Mouse (Mus musculus): ENCODE results near the gene Twist2. TPM values are rescaled to one million over a fixed set of nuclear protein-coding genes. Genes with fewer than 3 reads are reported as not detected.
A peak's percentile ranks its signal among the peaks of the same experiment; 100 is the strongest.

The Twist2 gene
- polyA plus RNA-seq, 1 experiment from 2014 or later: 59.4 TPM

GRCm38 (mm10) chr1:91762528-91763091 lies 38.7 kb upstream of the Twist2 start:
- Histone ChIP-seq H3K4me2 (ENCODE audit: low read depth, low read length) (no peak overlapping the region), H3K4me3 (ENCODE audit: low read depth, low read length) (no peak overlapping the region), H3K9me3 (replicated peaks; ENCODE audit: control insufficient read depth, low read length) (no peaks in the 10 kb centered on the region), H3K27ac (replicated peaks; ENCODE audit: low read depth, low read length) (no peak overlapping the region), H3K9ac (replicated peaks; ENCODE audit: low read length) (no peak overlapping the region), H3K36me3 (replicated peaks; ENCODE audit: control insufficient read depth, insufficient read depth, low read depth, low read length) (no peaks in the 10 kb centered on the region), H3K27me3 (ENCODE audit: control insufficient read depth, insufficient read depth, low read length) (no peaks in the 10 kb centered on the region), H3K4me1 (ENCODE audit: control insufficient read depth, insufficient read depth, low read length) (peaks cover 4% of the 10 kb centered on the region; the same call in 1 of the 2 replicates)
- DNase-seq (ENCODE audit: low spot score) (no peak), ATAC-seq (replicated peaks; ENCODE audit: insufficient number of reproducible peaks, low FRiP score, low TSS enrichment, low read depth) (no peak)
- 67% methylated on average over 12 of the region's 12 CpGs for WGBS

- no peak overlapping the region for H3K4me3 ChIP-seq (ENCODE audit: low read depth, low read length)
- H3K27me3 ChIP-seq (ENCODE audit: control insufficient read depth, insufficient read depth, low read length): no peaks in the 10 kb centered on the region
- no peak for ATAC-seq (replicated peaks; ENCODE audit: insufficient number of reproducible peaks, low FRiP score, low TSS enrichment, low read depth)
- H3K4me1 ChIP-seq (ENCODE audit: control insufficient read depth, insufficient read depth, low read length): no peaks in the 10 kb centered on the region
- H3K36me3 ChIP-seq (replicated peaks; ENCODE audit: control insufficient read depth, insufficient read depth, low read depth, low read length): no peaks in the 10 kb centered on the region
- H3K4me2 ChIP-seq (ENCODE audit: low read depth, low read length): 0 out of 2 replicates have a peak overlapping the region, but pooled peaks have one; percentile 0
- H3K9ac ChIP-seq (replicated peaks; ENCODE audit: low read length): no peak overlapping the region
- no peak overlapping the region for H3K27ac ChIP-seq (replicated peaks; ENCODE audit: low read depth, low read length)
- no peaks in the 10 kb centered on the region for H3K9me3 ChIP-seq (replicated peaks; ENCODE audit: control insufficient read depth, low read length)
- WGBS: 15% methylated on average over 12 of the region's 12 CpGs
- peak; percentile 62 for DNase-seq (ENCODE audit: low spot score)
Measured at GRCm38 (mm10) chr1:91770221-91770624, 31.0 kb upstream of the Twist2 start.

- H3K4me2 ChIP-seq (ENCODE audit: low read depth, low read length): 0 out of 2 replicates have a peak overlapping the region, but pooled peaks have one; percentile 0
- DNase-seq (ENCODE audit: low spot score) (peak; percentile 26), ATAC-seq (replicated peaks; ENCODE audit: insufficient number of reproducible peaks, low FRiP score, low TSS enrichment, low read depth) (no peak)
- H3K9me3 ChIP-seq (replicated peaks; ENCODE audit: control insufficient read depth, low read length): no peaks in the 10 kb centered on the region
- H3K9ac ChIP-seq (replicated peaks; ENCODE audit: low read length): no peak overlapping the region
- H3K4me1 ChIP-seq (ENCODE audit: control insufficient read depth, insufficient read depth, low read length): no peaks in the 10 kb centered on the region
- 10% methylated on average over 10 of the region's 10 CpGs for WGBS
- no peak overlapping the region for H3K4me3 ChIP-seq (ENCODE audit: low read depth, low read length)
- no peaks in the 10 kb centered on the region for H3K27me3 ChIP-seq (ENCODE audit: control insufficient read depth, insufficient read depth, low read length)
- no peaks in the 10 kb centered on the region for H3K36me3 ChIP-seq (replicated peaks; ENCODE audit: control insufficient read depth, insufficient read depth, low read depth, low read length)
- no peak overlapping the region for H3K27ac ChIP-seq (replicated peaks; ENCODE audit: low read depth, low read length)
Measured at GRCm38 (mm10) chr1:91770676-91771075, 30.6 kb upstream of the Twist2 start.

GRCm38 (mm10) chr1:91776928-91777327 lies 24.3 kb upstream of the Twist2 start:
- Histone ChIP-seq H3K4me2 (ENCODE audit: low read depth, low read length) (no peak overlapping the region), H3K9ac (replicated peaks; ENCODE audit: low read length) (no peak overlapping the region), H3K9me3 (replicated peaks; ENCODE audit: control insufficient read depth, low read length) (no peaks in the 10 kb centered on the region), H3K4me3 (ENCODE audit: low read depth, low read length) (no peak overlapping the region), H3K4me1 (ENCODE audit: control insufficient read depth, insufficient read depth, low read length) (no peaks in the 10 kb centered on the region), H3K27ac (replicated peaks; ENCODE audit: low read depth, low read length) (no peak overlapping the region), H3K27me3 (ENCODE audit: control insufficient read depth, insufficient read depth, low read length) (no peaks in the 10 kb centered on the region), H3K36me3 (replicated peaks; ENCODE audit: control insufficient read depth, insufficient read depth, low read depth, low read length) (no peaks in the 10 kb centered on the region)
- 79% methylated on average over 5 of the region's 5 CpGs for WGBS
- ATAC-seq (replicated peaks; ENCODE audit: insufficient number of reproducible peaks, low FRiP score, low TSS enrichment, low read depth) (no peak), DNase-seq (ENCODE audit: low spot score) (no peak)

GRCm38 (mm10) chr1:91779819-91780218 lies 21.4 kb upstream of the Twist2 start:
- Histone ChIP-seq H3K36me3 (replicated peaks; ENCODE audit: control insufficient read depth, insufficient read depth, low read depth, low read length) (no peaks in the 10 kb centered on the region), H3K27ac (replicated peaks; ENCODE audit: low read depth, low read length) (no peak overlapping the region), H3K4me1 (ENCODE audit: control insufficient read depth, insufficient read depth, low read length) (no peaks in the 10 kb centered on the region), H3K9ac (replicated peaks; ENCODE audit: low read length) (no peak overlapping the region), H3K4me3 (ENCODE audit: low read depth, low read length) (no peak overlapping the region), H3K9me3 (replicated peaks; ENCODE audit: control insufficient read depth, low read length) (no peaks in the 10 kb centered on the region), H3K27me3 (ENCODE audit: control insufficient read depth, insufficient read depth, low read length) (no peaks in the 10 kb centered on the region), H3K4me2 (ENCODE audit: low read depth, low read length) (no peak overlapping the region)
- no peak for DNase-seq (ENCODE audit: low spot score)
- WGBS: 86% methylated on average over 4 of the region's 4 CpGs
- ATAC-seq (replicated peaks; ENCODE audit: insufficient number of reproducible peaks, low FRiP score, low TSS enrichment, low read depth): no peak

GRCm38 (mm10) chr1:91781182-91781581 lies 20.1 kb upstream of the Twist2 start:
- ATAC-seq (replicated peaks; ENCODE audit: insufficient number of reproducible peaks, low FRiP score, low TSS enrichment, low read depth): no peak
- no peak overlapping the region for H3K4me2 ChIP-seq (ENCODE audit: low read depth, low read length)
- DNase-seq (ENCODE audit: low spot score): no peak
- no peaks in the 10 kb centered on the region for H3K36me3 ChIP-seq (replicated peaks; ENCODE audit: control insufficient read depth, insufficient read depth, low read depth, low read length)
- no peaks in the 10 kb centered on the region for H3K9me3 ChIP-seq (replicated peaks; ENCODE audit: control insufficient read depth, low read length)
- no peak overlapping the region for H3K4me3 ChIP-seq (ENCODE audit: low read depth, low read length)
- no peak overlapping the region for H3K9ac ChIP-seq (replicated peaks; ENCODE audit: low read length)
- WGBS: 76% methylated on average over 7 of the region's 7 CpGs
- no peak overlapping the region for H3K27ac ChIP-seq (replicated peaks; ENCODE audit: low read depth, low read length)
- no peaks in the 10 kb centered on the region for H3K27me3 ChIP-seq (ENCODE audit: control insufficient read depth, insufficient read depth, low read length)
- H3K4me1 ChIP-seq (ENCODE audit: control insufficient read depth, insufficient read depth, low read length): no peaks in the 10 kb centered on the region

- WGBS: 79% methylated on average over 3 of the region's 3 CpGs
Measured at GRCm38 (mm10) chr1:91784162-91784561, 17.1 kb upstream of the Twist2 start.

GRCm38 (mm10) chr1:91799323-91799722 lies 1.9 kb upstream of the Twist2 start:
- Histone ChIP-seq H3K9me3 (replicated peaks; ENCODE audit: control insufficient read depth, low read length) (no peaks in the 10 kb centered on the region), H3K9ac (replicated peaks; ENCODE audit: low read length) (no peak overlapping the region), H3K27ac (replicated peaks; ENCODE audit: low read depth, low read length) (no peak overlapping the region), H3K4me3 (ENCODE audit: low read depth, low read length) (no peak overlapping the region; the same call in 1 of the 2 replicates), H3K36me3 (replicated peaks; ENCODE audit: control insufficient read depth, insufficient read depth, low read depth, low read length) (no peaks in the 10 kb centered on the region), H3K4me2 (ENCODE audit: low read depth, low read length) (peak overlapping the region; percentile 93; the same call in 1 of the 2 replicates), H3K4me1 (ENCODE audit: control insufficient read depth, insufficient read depth, low read length) (peaks cover 5% of the 10 kb centered on the region; the same call in 1 of the 2 replicates), H3K27me3 (ENCODE audit: control insufficient read depth, insufficient read depth, low read length) (peaks cover 19% of the 10 kb centered on the region)
- 35% methylated on average over 3 of the region's 3 CpGs for WGBS
- DNase-seq (ENCODE audit: low spot score): peak; percentile 54
- no peak for ATAC-seq (replicated peaks; ENCODE audit: insufficient number of reproducible peaks, low FRiP score, low TSS enrichment, low read depth)

More at GRCm38 (mm10) chr1:91784162-91784561, 17.1 kb upstream of the Twist2 start:
- H3K9ac ChIP-seq (replicated peaks; ENCODE audit: low read length): no peak overlapping the region
- no peak for ATAC-seq (replicated peaks; ENCODE audit: insufficient number of reproducible peaks, low FRiP score, low TSS enrichment, low read depth)
- no peak for DNase-seq (ENCODE audit: low spot score)
- H3K4me1 ChIP-seq (ENCODE audit: control insufficient read depth, insufficient read depth, low read length): no peaks in the 10 kb centered on the region
- no peak overlapping the region for H3K4me3 ChIP-seq (ENCODE audit: low read depth, low read length)
- no peaks in the 10 kb centered on the region for H3K9me3 ChIP-seq (replicated peaks; ENCODE audit: control insufficient read depth, low read length)
- no peak overlapping the region for H3K27ac ChIP-seq (replicated peaks; ENCODE audit: low read depth, low read length)
- H3K36me3 ChIP-seq (replicated peaks; ENCODE audit: control insufficient read depth, insufficient read depth, low read depth, low read length): no peaks in the 10 kb centered on the region
- H3K27me3 ChIP-seq (ENCODE audit: control insufficient read depth, insufficient read depth, low read length): no peaks in the 10 kb centered on the region
- H3K4me2 ChIP-seq (ENCODE audit: low read depth, low read length): no peak overlapping the region
